Mouse (Mus musculus) C2C12 (cell line): Measurements from ENCODE around the gene Epas1.

Experiments
- CEBPB ChIP-seq: IDR thresholded peaks from one replicate; pipeline ENCODE4 v1.6.1; 2011; ENCODE audit warnings: low read depth, mild to moderate bottlenecking, control low read depth, moderate library complexity
- CTCF ChIP-seq: IDR thresholded peaks from one replicate; pipeline ENCODE4 v1.5.1; 2011; ENCODE audit not compliant: control insufficient read depth, insufficient read depth, insufficient read length
- FOSL1 ChIP-seq: IDR thresholded peaks from one replicate; pipeline ENCODE4 v1.8.0; 2011; ENCODE audit warnings: mild to moderate bottlenecking, low read length; ENCODE audit not compliant: poor library complexity, insufficient read depth, severe bottlenecking
- MAX ChIP-seq: IDR thresholded peaks from one replicate; pipeline ENCODE4 v1.6.1; 2011; ENCODE audit warnings: mild to moderate bottlenecking, control low read depth
- MYOD1 ChIP-seq: IDR thresholded peaks from one replicate; pipeline ENCODE4 v1.6.1; 2011; ENCODE audit warnings: low read depth; ENCODE audit not compliant: control insufficient read depth, insufficient read length
- MYOG ChIP-seq: IDR thresholded peaks from one replicate; pipeline ENCODE4 v1.6.1; 2011; ENCODE audit not compliant: control insufficient read depth, insufficient read length; ENCODE audit errors: extremely low read depth
- USF1 ChIP-seq: IDR thresholded peaks from one replicate; pipeline ENCODE4 v1.6.1; 2011; ENCODE audit warnings: low read depth, mild to moderate bottlenecking, control low read depth, moderate library complexity

GRCm38 (mm10) chr17:86877747-86878146 lies 124.2 kb downstream of the Epas1 start:
- TF ChIP-seq USF1 (no peak), MYOD1 (no peak), CEBPB (no peak), CTCF (no peak), MYOG (no peak), MAX (no peak), FOSL1 (no peak)
